Mouse (Mus musculus): Measurements from ENCODE around the gene Zc3h4. TPM values are rescaled to one million over a fixed set of nuclear protein-coding genes. Genes with fewer than 3 reads are reported as not detected.

The Zc3h4 gene
- polyA plus RNA-seq, 1 experiment from 2014 or later = 5.2 TPM

DNA sequence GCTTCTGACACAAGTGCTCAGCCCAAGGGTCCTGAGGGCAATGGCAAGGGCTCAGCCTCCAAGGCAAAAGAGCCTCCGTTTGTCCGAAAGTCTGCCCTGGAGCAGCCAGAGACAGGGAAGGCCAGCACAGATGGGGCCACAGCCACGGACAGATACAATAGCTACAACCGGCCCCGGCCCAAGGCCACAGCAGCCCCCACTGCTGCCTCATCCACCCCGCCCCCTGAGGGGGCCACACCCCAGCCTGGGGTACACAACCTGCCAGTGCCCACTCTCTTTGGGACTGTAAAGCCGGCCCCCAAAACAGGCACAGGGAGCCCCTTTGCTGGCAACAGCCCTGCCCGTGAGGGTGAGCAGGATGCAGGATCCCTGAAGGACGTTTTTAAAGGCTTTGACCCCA lies 34.4 kb downstream of the Zc3h4 start:
- Histone ChIP-seq H3K9ac (replicated peaks) (no peak overlapping the region), H3K36me3 (replicated peaks; ENCODE audit: insufficient read depth, low read length) (peaks cover 64% of the 10 kb centered on the region), H3K27me3 (ENCODE audit: insufficient read depth, low read length) (no peaks in the 10 kb centered on the region), H3K9me3 (ENCODE audit: low read length) (no peaks in the 10 kb centered on the region), H3K4me1 (ENCODE audit: insufficient read depth) (no peaks in the 10 kb centered on the region), H3K4me2 (ENCODE audit: low read depth, low read length) (no peak overlapping the region), H3K4me3 (ENCODE audit: low read depth, low read length) (no peak overlapping the region), H3K27ac (ENCODE audit: low read depth) (no peak overlapping the region)
- no peak for TF ChIP-seq CTCF (IDR thresholded peaks at IDR 0.05; ENCODE audit: low read depth)
- TF ChIP-seq EP300 (IDR thresholded peaks at IDR 0.05; ENCODE audit: low read depth) = no peak
- DNase-seq = no peak
- ATAC-seq = no peak
- 88% methylated on average over 9 of the region's 9 CpGs for WGBS (ENCODE audit: insufficient replicate concordance)

DNA sequence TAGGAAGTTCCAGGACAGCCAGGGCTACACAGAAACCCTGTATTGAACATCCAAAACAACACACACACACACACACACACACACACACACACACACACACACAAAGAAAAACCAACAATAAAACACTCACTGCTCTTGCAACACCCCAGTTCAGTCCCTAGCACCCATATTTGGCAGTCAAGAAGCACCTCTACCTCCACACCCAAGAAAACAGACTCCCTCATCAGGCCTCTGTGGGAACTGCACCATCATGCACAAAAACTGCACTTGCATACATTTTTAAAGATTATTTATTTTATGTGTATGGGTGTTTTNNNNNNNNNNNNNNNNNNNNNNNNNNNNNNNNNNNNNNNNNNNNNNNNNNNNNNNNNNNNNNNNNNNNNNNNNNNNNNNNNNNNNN lies 40.5 kb downstream of the Zc3h4 start:
- TF ChIP-seq CTCF (IDR thresholded peaks at IDR 0.05; ENCODE audit: low read depth) (peak; percentile 66), EP300 (IDR thresholded peaks at IDR 0.05; ENCODE audit: low read depth) (no peak)
- peak; percentile 33; the same call in 1 of the 2 replicates for ATAC-seq
- no peaks in the 10 kb centered on the region for H3K9me3 ChIP-seq (ENCODE audit: low read length)
- H3K36me3 ChIP-seq (replicated peaks; ENCODE audit: insufficient read depth, low read length) = peaks cover 3% of the 10 kb centered on the region; the same call in 1 of the 2 replicates
- no peak overlapping the region for H3K4me3 ChIP-seq (ENCODE audit: low read depth, low read length)
- H3K4me1 ChIP-seq (ENCODE audit: insufficient read depth) = no peaks in the 10 kb centered on the region
- DNase-seq = peak; percentile 57
- no peak overlapping the region for H3K27ac ChIP-seq (ENCODE audit: low read depth)
- no peak overlapping the region for H3K9ac ChIP-seq (replicated peaks)
- no peak overlapping the region for H3K4me2 ChIP-seq (ENCODE audit: low read depth, low read length)
- no peaks in the 10 kb centered on the region for H3K27me3 ChIP-seq (ENCODE audit: insufficient read depth, low read length)

DNA sequence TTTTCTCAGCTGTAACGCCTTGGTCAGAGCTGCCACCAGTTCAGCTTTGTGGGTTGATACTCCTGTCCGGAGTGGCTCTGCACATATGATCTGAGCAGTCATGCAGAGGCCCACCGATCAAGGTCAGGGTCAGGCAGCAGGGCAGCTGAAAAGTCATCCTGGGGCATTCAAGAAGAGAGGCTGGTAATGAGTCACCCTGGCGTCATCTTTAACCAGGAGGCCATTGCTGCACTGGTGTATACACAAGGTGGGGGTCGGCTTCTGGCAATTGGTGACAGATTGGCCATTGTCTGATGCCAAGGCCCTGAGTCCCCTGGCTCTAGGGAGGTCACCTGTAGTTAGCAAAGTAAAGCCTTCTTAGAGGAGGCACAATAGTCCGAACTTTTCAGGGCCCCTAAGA lies 50.9 kb downstream of the Zc3h4 start:
- Histone ChIP-seq H3K4me1 (ENCODE audit: insufficient read depth) (peaks cover 15% of the 10 kb centered on the region), H3K4me2 (ENCODE audit: low read depth, low read length) (no peak overlapping the region), H3K9ac (replicated peaks) (no peak overlapping the region), H3K4me3 (ENCODE audit: low read depth, low read length) (no peak overlapping the region), H3K9me3 (ENCODE audit: low read length) (no peaks in the 10 kb centered on the region), H3K27ac (ENCODE audit: low read depth) (no peak overlapping the region), H3K27me3 (ENCODE audit: insufficient read depth, low read length) (no peaks in the 10 kb centered on the region), H3K36me3 (replicated peaks; ENCODE audit: insufficient read depth, low read length) (0 out of 2 replicates have a peak, but pooled peaks cover 5% of the 10 kb centered on the region)
- TF ChIP-seq CTCF (IDR thresholded peaks at IDR 0.05; ENCODE audit: low read depth) = no peak
- no peak for TF ChIP-seq EP300 (IDR thresholded peaks at IDR 0.05; ENCODE audit: low read depth)
- DNase-seq (no peak), ATAC-seq (no peak)
- WGBS (ENCODE audit: insufficient replicate concordance) = 67% methylated on average over 6 of the region's 6 CpGs

DNA sequence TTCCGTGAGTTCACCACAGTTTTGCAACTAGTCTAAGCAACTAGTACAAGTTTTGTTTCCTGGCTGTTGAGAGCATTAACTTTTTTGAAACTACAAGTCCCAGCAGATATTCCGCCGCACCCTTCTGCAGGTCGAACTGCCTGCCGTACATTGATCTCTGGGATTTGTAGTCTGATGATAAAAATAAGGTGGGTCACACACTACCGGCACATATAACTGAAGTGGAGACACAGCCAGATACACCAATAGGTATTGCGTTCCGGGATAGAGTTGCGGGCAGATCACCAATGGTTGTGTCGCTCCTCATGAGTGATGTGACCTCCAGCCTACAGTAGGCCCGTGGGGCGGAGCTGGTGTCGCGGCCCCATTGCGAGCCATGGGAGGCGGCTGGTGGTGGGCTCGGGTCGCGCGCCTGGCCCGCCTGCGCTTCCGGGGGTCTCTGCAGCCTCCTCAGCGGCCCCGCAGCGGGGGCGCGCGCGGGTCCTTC lies 51.9 kb downstream of the Zc3h4 start, which contains the start of gene Tmem160:
Tmem160 (plus strand) TSS at position 193 of the 487 bp plus-strand sequence.
- DNase-seq (peak; percentile 84), ATAC-seq (peak; percentile 100)
- Histone ChIP-seq H3K36me3 (replicated peaks; ENCODE audit: insufficient read depth, low read length) (0 out of 2 replicates have a peak, but pooled peaks cover 5% of the 10 kb centered on the region), H3K9ac (replicated peaks) (peak within 1 kb of the TSS; percentile 71), H3K4me2 (ENCODE audit: low read depth, low read length) (peak within 1 kb of the TSS; percentile 98), H3K4me1 (ENCODE audit: insufficient read depth) (peaks cover 15% of the 10 kb centered on the region), H3K27me3 (ENCODE audit: insufficient read depth, low read length) (no peaks in the 10 kb centered on the region), H3K9me3 (ENCODE audit: low read length) (no peaks in the 10 kb centered on the region), H3K27ac (ENCODE audit: low read depth) (peak within 1 kb of the TSS; percentile 41; the same call in 1 of the 2 replicates), H3K4me3 (ENCODE audit: low read depth, low read length) (peak within 1 kb of the TSS; percentile 89)
- TF ChIP-seq EP300 (IDR thresholded peaks at IDR 0.05; ENCODE audit: low read depth) (no peak), CTCF (IDR thresholded peaks at IDR 0.05; ENCODE audit: low read depth) (no peak)
- WGBS (ENCODE audit: insufficient replicate concordance) = under 1% methylated on average over 13 of the region's 30 CpGs

DNA sequence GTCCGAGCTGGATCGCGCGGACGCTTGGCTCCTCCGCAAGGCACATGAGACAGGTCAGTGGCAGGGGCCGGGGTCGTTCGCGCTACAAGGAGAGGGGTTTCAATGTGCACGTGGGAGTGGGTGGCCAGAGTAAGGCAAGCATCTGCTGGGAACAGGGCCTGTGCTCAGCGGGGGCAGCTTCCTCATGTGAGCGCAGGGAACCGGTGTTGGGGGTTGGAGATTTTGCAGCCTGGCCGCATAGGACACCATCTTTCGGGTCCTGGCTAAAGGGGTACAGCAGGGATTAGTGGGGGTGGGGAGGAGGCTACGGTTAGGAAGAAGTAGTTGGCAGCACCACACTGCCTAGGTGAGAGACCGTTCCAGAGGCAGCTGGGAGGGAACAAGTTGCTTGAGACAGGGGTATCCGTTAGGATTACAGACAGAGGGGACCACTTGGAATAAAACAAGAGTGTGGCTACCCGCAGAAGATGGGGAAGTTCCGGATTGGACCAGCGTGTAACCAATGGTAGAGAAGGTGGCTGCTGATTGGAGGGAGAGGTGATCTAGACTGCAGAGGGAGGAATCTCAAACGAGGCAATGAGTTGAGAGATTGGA lies 52.5 kb downstream of the Zc3h4 start:
- Histone ChIP-seq H3K4me3 (ENCODE audit: low read depth, low read length) (peak overlapping the region; percentile 89), H3K4me1 (ENCODE audit: insufficient read depth) (peaks cover 15% of the 10 kb centered on the region), H3K36me3 (replicated peaks; ENCODE audit: insufficient read depth, low read length) (0 out of 2 replicates have a peak, but pooled peaks cover 5% of the 10 kb centered on the region), H3K27ac (ENCODE audit: low read depth) (peak overlapping the region; percentile 41; the same call in 1 of the 2 replicates), H3K9ac (replicated peaks) (peak overlapping the region; percentile 71), H3K9me3 (ENCODE audit: low read length) (no peaks in the 10 kb centered on the region), H3K4me2 (ENCODE audit: low read depth, low read length) (peak overlapping the region; percentile 98), H3K27me3 (ENCODE audit: insufficient read depth, low read length) (no peaks in the 10 kb centered on the region)
- TF ChIP-seq CTCF (IDR thresholded peaks at IDR 0.05; ENCODE audit: low read depth) = no peak
- no peak for TF ChIP-seq EP300 (IDR thresholded peaks at IDR 0.05; ENCODE audit: low read depth)
- WGBS (ENCODE audit: insufficient replicate concordance) = 2% methylated on average over 23 of the region's 23 CpGs
- no peak for DNase-seq
- ATAC-seq = peak; percentile 29

DNA sequence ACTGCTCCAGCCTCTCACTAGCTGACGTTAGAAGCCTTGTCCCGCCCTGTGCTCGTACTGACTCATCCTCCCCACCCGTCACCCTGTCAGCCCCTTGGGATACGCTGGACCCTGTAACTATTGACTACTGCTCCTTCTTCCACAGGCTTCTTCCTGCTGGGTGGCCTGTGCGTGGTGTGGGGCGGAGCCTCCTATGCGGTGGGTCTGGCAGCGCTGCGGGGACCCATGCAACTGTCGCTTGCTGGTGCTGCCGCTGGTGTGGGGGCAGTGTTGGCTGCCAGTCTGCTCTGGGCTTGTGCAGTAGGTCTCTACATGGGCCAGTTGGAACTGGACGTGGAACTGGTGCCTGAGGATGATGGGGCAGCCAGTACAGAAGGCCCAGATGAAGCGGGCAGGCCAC lies 54.3 kb downstream of the Zc3h4 start:
- H3K27me3 ChIP-seq (ENCODE audit: insufficient read depth, low read length) = no peaks in the 10 kb centered on the region
- TF ChIP-seq EP300 (IDR thresholded peaks at IDR 0.05; ENCODE audit: low read depth) = no peak
- H3K9me3 ChIP-seq (ENCODE audit: low read length) = no peaks in the 10 kb centered on the region
- 0 out of 2 replicates have a peak, but pooled peaks cover 5% of the 10 kb centered on the region for H3K36me3 ChIP-seq (replicated peaks; ENCODE audit: insufficient read depth, low read length)
- WGBS (ENCODE audit: insufficient replicate concordance) = 89% methylated on average over 14 of the region's 14 CpGs
- peaks cover 15% of the 10 kb centered on the region for H3K4me1 ChIP-seq (ENCODE audit: insufficient read depth)
- no peak overlapping the region for H3K27ac ChIP-seq (ENCODE audit: low read depth)
- DNase-seq = no peak
- no peak overlapping the region for H3K4me3 ChIP-seq (ENCODE audit: low read depth, low read length)
- ATAC-seq = no peak
- H3K9ac ChIP-seq (replicated peaks) = no peak overlapping the region
- no peak overlapping the region for H3K4me2 ChIP-seq (ENCODE audit: low read depth, low read length)

All from liver, postnatal 0 days (tissue).